Mouse (Mus musculus): ENCODE measurements around the gene Fuz.

GRCm38 (mm10) chr7:44851625-44852234 lies 44.1 kb upstream of the Fuz start:
- no peak for TF ChIP-seq CTCF (IDR thresholded peaks at IDR 0.05; ENCODE audit: extremely low read depth, insufficient read depth, insufficient read length, insufficient replicate concordance)
- no peak for TF ChIP-seq POLR2A (IDR thresholded peaks at IDR 0.05; ENCODE audit: low read depth, low read length)
